Mouse (Mus musculus) myocyte (in vitro differentiated cells): ENCODE results near the gene Letmd1.

Experiments
- CEBPB ChIP-seq: IDR thresholded peaks from 2 replicates; pipeline ENCODE4 v1.6.1; 2011; ENCODE audit warnings: mild to moderate bottlenecking, moderate library complexity; ENCODE audit not compliant: poor library complexity, insufficient read depth, severe bottlenecking
- TCF12 ChIP-seq: IDR thresholded peaks from one replicate; pipeline ENCODE4 v1.6.1; 2011; ENCODE audit warnings: mild to moderate bottlenecking, control low read depth; ENCODE audit not compliant: poor library complexity, insufficient read depth, severe bottlenecking

GRCm38 (mm10) chr15:100478351-100478750, 9.5 kb downstream of the Letmd1 start:
- TF ChIP-seq CEBPB (no peak), TCF12 (no peak)
